Mouse (Mus musculus): Measurements from ENCODE around the gene Cpsf6. TPM values are rescaled to one million over a fixed set of nuclear protein-coding genes. Genes with fewer than 3 reads are reported as not detected.

Cpsf6 gene
- total and polyA plus RNA-seq, 2 experiments from 2014 or later, result 82.0 to 127 TPM

DNA sequence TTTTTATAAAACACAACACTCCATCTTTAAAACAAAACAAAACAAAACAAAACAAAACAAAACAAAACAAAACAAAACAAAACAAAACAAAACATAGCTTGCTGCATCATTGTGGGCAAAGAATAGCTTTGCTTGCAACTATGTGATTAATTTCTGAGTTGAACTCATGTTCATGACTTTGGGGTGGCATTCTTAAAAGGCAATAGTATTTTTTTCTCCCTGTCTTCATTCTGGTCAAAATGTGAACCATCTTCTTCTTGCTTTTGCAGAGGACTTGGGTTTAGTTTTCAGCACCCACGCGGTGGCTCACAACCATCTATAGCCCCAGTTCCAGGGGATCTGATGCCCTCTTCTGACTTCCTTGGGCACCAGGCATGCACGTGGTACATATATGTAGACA, 20.0 kb upstream of the Cpsf6 start:
- no peak overlapping the region for H3K27ac ChIP-seq
- no peak overlapping the region for H3K4me2 ChIP-seq (ENCODE audit: low read depth, low read length)
- H3K4me1 ChIP-seq (ENCODE audit: insufficient read depth, low read length), result no peaks in the 10 kb centered on the region
- H3K9ac ChIP-seq (replicated peaks; ENCODE audit: low read length), result no peak overlapping the region
- no peaks in the 10 kb centered on the region for H3K9me3 ChIP-seq (ENCODE audit: low read length)
- H3K4me3 ChIP-seq (ENCODE audit: low read length), result no peak overlapping the region
- no peaks in the 10 kb centered on the region for H3K27me3 ChIP-seq (ENCODE audit: insufficient read depth, low read length)
- ATAC-seq (no peak), DNase-seq (ENCODE audit: low spot score) (no peak)
- WGBS, result 92% methylated on average over 3 of the region's 3 CpGs
- TF ChIP-seq CTCF (IDR thresholded peaks at IDR 0.05; ENCODE audit: low read depth), result no peak
- H3K36me3 ChIP-seq (ENCODE audit: insufficient read depth, low read length), result no peaks in the 10 kb centered on the region

DNA sequence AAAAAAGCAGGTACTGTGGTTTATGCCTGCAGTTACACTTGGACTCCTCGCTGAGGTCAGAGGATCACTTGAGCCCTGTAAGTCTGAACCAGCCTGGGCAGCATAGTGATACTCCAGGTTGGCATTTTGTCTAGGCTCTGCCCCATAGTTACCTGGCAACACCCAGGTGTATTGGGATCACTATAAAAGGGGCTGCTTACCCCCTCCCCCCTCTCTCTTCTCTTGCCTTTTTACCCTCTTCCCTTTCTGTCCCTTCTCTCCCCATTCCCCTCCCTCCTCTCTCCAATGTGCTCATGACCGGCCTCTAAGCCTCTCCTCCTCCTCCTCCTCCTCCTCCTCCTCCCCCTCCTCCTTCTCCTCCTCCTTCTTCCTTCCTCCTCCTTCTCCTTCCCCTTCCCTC, 19.4 kb upstream of the Cpsf6 start:
- no peak for TF ChIP-seq CTCF (IDR thresholded peaks at IDR 0.05; ENCODE audit: low read depth)
- H3K4me2 ChIP-seq (ENCODE audit: low read depth, low read length), result no peak overlapping the region
- no peak overlapping the region for H3K9ac ChIP-seq (replicated peaks; ENCODE audit: low read length)
- no peaks in the 10 kb centered on the region for H3K27me3 ChIP-seq (ENCODE audit: insufficient read depth, low read length)
- no peaks in the 10 kb centered on the region for H3K36me3 ChIP-seq (ENCODE audit: insufficient read depth, low read length)
- WGBS, result 52% methylated on average over 2 of the region's 2 CpGs
- no peaks in the 10 kb centered on the region for H3K4me1 ChIP-seq (ENCODE audit: insufficient read depth, low read length)
- no peak overlapping the region for H3K4me3 ChIP-seq (ENCODE audit: low read length)
- H3K27ac ChIP-seq, result no peak overlapping the region
- H3K9me3 ChIP-seq (ENCODE audit: low read length), result no peaks in the 10 kb centered on the region
- DNase-seq (ENCODE audit: low spot score) (no peak), ATAC-seq (no peak)

DNA sequence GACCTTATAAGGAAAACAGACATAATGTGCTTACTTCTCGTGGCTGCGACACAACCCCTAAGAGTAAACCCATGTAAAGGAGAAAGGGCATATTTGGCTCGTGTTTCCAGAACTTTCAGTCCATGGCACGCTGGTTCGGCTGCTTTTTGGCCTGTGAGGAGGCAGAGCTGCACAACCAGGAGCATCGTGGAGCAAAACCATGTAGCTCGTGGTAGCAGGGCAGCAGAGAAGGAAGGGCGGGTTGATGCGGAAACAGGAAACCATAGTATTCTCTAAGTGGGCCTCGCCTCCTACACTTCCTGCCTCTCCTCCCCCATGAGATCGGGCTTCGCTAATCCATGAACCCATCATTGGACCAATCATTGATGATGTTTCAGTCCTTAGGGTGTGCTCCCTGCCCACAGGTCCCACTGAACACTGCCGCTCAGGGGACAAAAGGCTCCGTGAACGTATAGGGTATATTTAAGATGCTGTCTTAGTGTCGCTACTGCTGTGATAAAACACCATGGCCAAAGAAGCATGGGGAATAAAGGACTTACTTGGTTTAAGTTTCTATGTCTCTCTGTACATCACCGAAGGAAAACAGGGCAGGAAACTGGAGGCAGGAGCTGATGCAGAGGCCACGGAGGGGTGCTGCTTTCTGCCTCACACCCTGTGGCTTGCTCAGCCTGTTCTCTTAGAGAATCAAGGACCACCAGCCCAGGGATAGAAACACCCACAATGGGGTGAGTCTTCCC, 18.4 kb upstream of the Cpsf6 start:
- Histone ChIP-seq H3K4me2 (ENCODE audit: low read depth, low read length) (no peak overlapping the region), H3K27me3 (ENCODE audit: insufficient read depth, low read length) (no peaks in the 10 kb centered on the region), H3K27ac (no peak overlapping the region), H3K4me3 (ENCODE audit: low read length) (no peak overlapping the region), H3K36me3 (ENCODE audit: insufficient read depth, low read length) (no peaks in the 10 kb centered on the region), H3K4me1 (ENCODE audit: insufficient read depth, low read length) (no peaks in the 10 kb centered on the region), H3K9me3 (ENCODE audit: low read length) (no peaks in the 10 kb centered on the region), H3K9ac (replicated peaks; ENCODE audit: low read length) (no peak overlapping the region)
- ATAC-seq (no peak), DNase-seq (ENCODE audit: low spot score) (no peak)
- no peak for TF ChIP-seq CTCF (IDR thresholded peaks at IDR 0.05; ENCODE audit: low read depth)
- 86% methylated on average over 18 of the region's 18 CpGs for WGBS

DNA sequence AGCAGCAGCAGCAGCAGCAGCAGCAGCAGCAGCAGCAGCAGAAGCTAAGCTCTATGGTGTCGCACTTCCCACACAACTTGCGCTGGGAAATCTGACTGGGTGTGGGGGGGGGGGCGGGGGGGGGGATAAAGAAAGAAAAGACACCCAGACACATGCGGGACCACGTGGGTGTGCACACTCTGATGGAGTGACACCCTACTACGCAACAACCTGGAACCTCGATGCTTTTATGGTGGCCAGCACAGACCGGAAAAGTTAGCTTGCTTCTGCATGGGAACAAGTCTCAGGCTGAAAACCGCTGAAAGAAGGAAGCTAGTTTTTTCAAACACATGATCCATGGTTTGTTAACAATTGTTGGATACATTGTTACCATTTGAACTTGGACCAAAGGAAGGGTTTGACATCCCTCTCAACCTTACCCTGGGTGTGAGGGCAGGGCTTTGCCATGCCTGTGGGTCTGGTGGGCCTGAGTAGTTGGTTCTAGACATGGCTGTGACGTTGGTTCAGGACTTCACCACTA, 17.4 kb upstream of the Cpsf6 start:
- Histone ChIP-seq H3K36me3 (ENCODE audit: insufficient read depth, low read length) (no peaks in the 10 kb centered on the region), H3K4me2 (ENCODE audit: low read depth, low read length) (no peak overlapping the region), H3K9ac (replicated peaks; ENCODE audit: low read length) (no peak overlapping the region), H3K27me3 (ENCODE audit: insufficient read depth, low read length) (no peaks in the 10 kb centered on the region), H3K4me1 (ENCODE audit: insufficient read depth, low read length) (no peaks in the 10 kb centered on the region), H3K9me3 (ENCODE audit: low read length) (no peaks in the 10 kb centered on the region), H3K27ac (no peak overlapping the region), H3K4me3 (ENCODE audit: low read length) (no peak overlapping the region)
- ATAC-seq, result no peak
- WGBS, result 72% methylated on average over 8 of the region's 10 CpGs
- DNase-seq (ENCODE audit: low spot score), result no peak
- TF ChIP-seq CTCF (IDR thresholded peaks at IDR 0.05; ENCODE audit: low read depth), result no peak

DNA sequence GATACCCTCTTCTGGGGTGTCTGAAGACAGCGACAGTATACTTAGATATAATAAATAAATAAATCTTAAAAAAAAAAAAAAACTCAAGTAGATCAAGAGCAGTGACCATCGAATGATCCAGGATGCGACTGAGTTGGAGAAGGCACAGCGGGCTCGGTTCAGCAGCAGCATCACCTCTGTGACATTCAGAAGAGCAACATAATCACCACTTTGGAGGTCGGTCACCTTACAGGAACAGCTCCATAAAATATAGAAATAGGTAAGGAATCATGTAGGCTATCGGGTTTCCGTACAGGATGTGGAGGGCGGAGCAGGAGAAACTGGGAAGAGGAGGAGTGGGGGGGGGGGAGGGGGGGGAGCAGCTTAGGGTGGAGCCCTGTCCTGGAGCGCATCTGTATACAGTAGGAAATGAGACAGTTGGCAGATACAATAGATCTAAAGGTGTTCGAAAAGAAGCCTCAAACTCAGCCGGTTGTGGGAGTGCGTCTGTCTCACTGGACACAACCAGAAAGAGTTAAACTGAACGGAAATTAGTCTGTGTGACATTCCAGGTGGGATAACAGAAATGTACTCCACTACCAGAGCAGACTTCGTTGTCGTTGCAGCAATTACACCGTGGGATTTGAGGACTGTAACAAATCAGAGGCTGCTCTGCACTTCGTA, 16.7 kb upstream of the Cpsf6 start:
- no peaks in the 10 kb centered on the region for H3K27me3 ChIP-seq (ENCODE audit: insufficient read depth, low read length)
- H3K9me3 ChIP-seq (ENCODE audit: low read length), result no peaks in the 10 kb centered on the region
- H3K4me3 ChIP-seq (ENCODE audit: low read length), result no peak overlapping the region
- no peak overlapping the region for H3K4me2 ChIP-seq (ENCODE audit: low read depth, low read length)
- WGBS, result 64% methylated on average over 18 of the region's 18 CpGs
- H3K9ac ChIP-seq (replicated peaks; ENCODE audit: low read length), result no peak overlapping the region
- ATAC-seq (no peak), DNase-seq (ENCODE audit: low spot score) (no peak)
- no peaks in the 10 kb centered on the region for H3K36me3 ChIP-seq (ENCODE audit: insufficient read depth, low read length)
- TF ChIP-seq CTCF (IDR thresholded peaks at IDR 0.05; ENCODE audit: low read depth), result no peak
- H3K27ac ChIP-seq, result no peak overlapping the region
- no peaks in the 10 kb centered on the region for H3K4me1 ChIP-seq (ENCODE audit: insufficient read depth, low read length)

DNA sequence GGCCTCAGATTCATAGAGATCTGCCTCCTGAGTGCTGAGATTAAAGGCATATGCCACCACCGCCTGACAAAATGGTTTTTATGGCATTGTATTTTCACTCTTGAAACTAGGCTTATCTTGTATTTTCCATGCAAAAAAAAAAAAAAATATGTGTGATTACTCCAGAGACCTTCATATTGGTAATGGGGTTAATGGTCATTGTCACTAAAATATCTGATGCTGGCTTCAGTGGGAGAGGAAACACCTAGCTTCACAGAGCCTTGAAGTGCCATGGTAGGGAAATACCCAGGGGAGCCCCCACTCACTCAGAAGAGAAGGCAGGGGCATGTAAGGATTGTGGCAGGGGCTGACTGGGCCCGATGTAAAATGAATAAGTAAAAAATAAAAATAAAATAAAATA, 16.0 kb upstream of the Cpsf6 start:
- no peak overlapping the region for H3K9ac ChIP-seq (replicated peaks; ENCODE audit: low read length)
- H3K27ac ChIP-seq, result no peak overlapping the region
- no peaks in the 10 kb centered on the region for H3K9me3 ChIP-seq (ENCODE audit: low read length)
- no peak for TF ChIP-seq CTCF (IDR thresholded peaks at IDR 0.05; ENCODE audit: low read depth)
- no peaks in the 10 kb centered on the region for H3K36me3 ChIP-seq (ENCODE audit: insufficient read depth, low read length)
- no peak overlapping the region for H3K4me2 ChIP-seq (ENCODE audit: low read depth, low read length)
- WGBS, result 96% methylated on average over 2 of the region's 2 CpGs
- DNase-seq (ENCODE audit: low spot score) (no peak), ATAC-seq (no peak)
- H3K27me3 ChIP-seq (ENCODE audit: insufficient read depth, low read length), result no peaks in the 10 kb centered on the region
- no peak overlapping the region for H3K4me3 ChIP-seq (ENCODE audit: low read length)
- H3K4me1 ChIP-seq (ENCODE audit: insufficient read depth, low read length), result no peaks in the 10 kb centered on the region
